Mouse (Mus musculus): ENCODE measurements at regions not wholly inside any gene's neighbourhood (a gene's known extent, or its start where the extent isn't known, plus 50 kb on each side); places are given as distances from the start of the nearest gene placed in this dataset.

DNA sequence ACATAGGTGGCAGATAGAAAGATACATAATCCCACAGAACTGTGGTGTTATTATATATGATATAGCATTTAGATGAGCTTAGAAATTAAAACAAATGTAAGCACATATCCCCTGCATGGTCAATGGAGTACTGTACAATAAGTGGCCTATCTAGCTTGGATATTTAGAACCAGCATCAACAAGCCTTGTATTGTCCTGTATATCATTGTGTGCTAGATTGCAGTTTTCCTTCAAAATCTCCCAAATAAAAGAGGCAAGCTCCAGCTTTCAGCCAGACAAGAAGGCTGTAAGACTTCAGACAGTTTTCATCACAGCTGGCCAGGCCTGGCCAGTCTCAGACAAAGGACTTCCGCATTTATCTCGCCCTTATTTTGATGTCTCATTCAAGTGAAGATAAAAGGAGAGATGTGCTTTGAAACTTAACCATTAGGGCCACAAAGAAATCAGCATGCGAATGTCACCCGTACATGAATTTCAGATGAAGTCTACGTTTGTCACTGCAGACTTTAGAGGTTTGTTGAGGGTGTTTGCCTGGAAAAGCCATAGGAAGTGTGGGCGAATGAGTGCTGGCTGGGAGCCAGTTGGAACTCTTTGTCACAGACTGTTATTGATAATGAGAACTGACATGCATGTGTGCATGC, 700.5 kb downstream of the Kcnj2 start:
- peak; percentile 79 for DNase-seq (ENCODE audit: low read depth, low spot score)
- peaks cover 0 to 16% of the 10 kb centered on the region in 2 experiments; a peak in 2 of 4 replicates for H3K36me3 ChIP-seq (ENCODE audit: control insufficient read depth in 1 of 2, insufficient read depth in 2 of 2, low read length in 2 of 2)
- H3K4me1 ChIP-seq (ENCODE audit: control insufficient read depth in 1 of 2, insufficient read depth in 2 of 2, low read length in 2 of 2), result peaks cover 4 to 15% of the 10 kb centered on the region in 2 experiments
- peak overlapping the region; percentile 45 for H3K27ac ChIP-seq (ENCODE audit: control insufficient read depth, low read depth, low read length)
- no peaks in the 10 kb centered on the region for H3K79me2 ChIP-seq (ENCODE audit: control insufficient read depth, insufficient read depth, low read length, poor library complexity)
- H3K4me3 ChIP-seq (ENCODE audit: control insufficient read depth in 1 of 2, insufficient read depth in 1 of 2, low read depth in 2 of 2, low read length in 2 of 2), result peak overlapping the region in 1 of 2 experiments; percentile 10; a peak in 1 of 4 replicates
- no peak for TF ChIP-seq POLR2AphosphoS5 (IDR thresholded peaks at IDR 0.05; ENCODE audit: borderline replicate concordance, low read depth, low read length)
- TF ChIP-seq EP300 (IDR thresholded peaks at IDR 0.05; ENCODE audit: low read depth in 1 of 2, low read length in 2 of 2), result peak; percentile 43 to 61
- TF ChIP-seq ELF1 (IDR thresholded peaks at IDR 0.05; ENCODE audit: low read depth, low read length), result peak; percentile 75
- TF ChIP-seq JUND (IDR thresholded peaks at IDR 0.05; ENCODE audit: low read depth, low read length), result no peak
- TF ChIP-seq NELFE (IDR thresholded peaks at IDR 0.05; ENCODE audit: low read depth, low read length), result no peak
- TF ChIP-seq GATA1 (IDR thresholded peaks at IDR 0.05; ENCODE audit: low read depth, low read length), result peak; percentile 59
- no peak for TF ChIP-seq USF2 (IDR thresholded peaks at IDR 0.05; ENCODE audit: borderline replicate concordance in 1 of 2, insufficient read depth in 1 of 2, low read depth in 1 of 2, low read length in 2 of 2)
- 0 out of 2 replicates have a peak, but pooled peaks have one; percentile 1 for TF ChIP-seq USF1 (IDR thresholded peaks at IDR 0.05; ENCODE audit: low read depth, low read length)
- TF ChIP-seq ETS1 (IDR thresholded peaks at IDR 0.05; ENCODE audit: low read depth, low read length), result peak; percentile 65
- H3K9ac ChIP-seq (ENCODE audit: control insufficient read depth, low read depth, low read length, poor library complexity, severe bottlenecking), result 0 out of 2 replicates have a peak overlapping the region, but pooled peaks have one; percentile 2
- H3K27me3 ChIP-seq (ENCODE audit: control insufficient read depth in 1 of 2, insufficient read depth in 2 of 2, low read length in 2 of 2), result no peaks in the 10 kb centered on the region
- no peaks in the 10 kb centered on the region for H3K9me3 ChIP-seq (replicated peaks; ENCODE audit: insufficient read depth, low read length)

DNA sequence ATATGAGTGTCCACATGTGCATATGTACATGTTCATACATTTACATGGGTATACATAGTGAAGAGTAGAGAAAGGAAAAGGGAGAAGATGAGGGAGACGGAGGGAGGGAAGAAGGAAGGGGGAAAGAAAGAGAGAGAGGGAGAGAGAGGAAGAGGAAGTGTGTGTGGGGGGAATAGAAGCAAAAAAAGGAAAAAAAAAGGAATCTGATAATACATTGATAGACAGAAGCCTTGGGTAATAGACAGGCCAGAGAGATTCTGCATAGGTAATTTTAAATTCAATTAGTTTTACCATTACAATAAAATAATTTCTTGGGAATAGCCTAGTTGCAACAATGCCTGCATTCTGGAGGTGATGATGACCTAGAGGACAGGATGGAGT, 701.0 kb downstream of the Kcnj2 start:
- no peak for DNase-seq (ENCODE audit: low read depth, low spot score)
- TF ChIP-seq ZNF384 (IDR thresholded peaks at IDR 0.05; ENCODE audit: low read depth, low read length), result peak; percentile 87
- TF ChIP-seq NELFE (IDR thresholded peaks at IDR 0.05; ENCODE audit: low read depth, low read length), result no peak
- peak; percentile 57; the same call in 1 of the 2 replicates for TF ChIP-seq GATA1 (IDR thresholded peaks at IDR 0.05; ENCODE audit: low read depth, low read length)
- TF ChIP-seq GABPA (IDR thresholded peaks at IDR 0.05; ENCODE audit: low read depth, low read length), result no peak
- no peak for TF ChIP-seq MAFK (IDR thresholded peaks at IDR 0.05; ENCODE audit: borderline replicate concordance, low read depth, low read length)
- no peak for TF ChIP-seq RCOR1 (IDR thresholded peaks at IDR 0.05; ENCODE audit: low read depth, low read length)
- H3K79me2 ChIP-seq (ENCODE audit: control insufficient read depth, insufficient read depth, low read length, poor library complexity), result no peaks in the 10 kb centered on the region
- peak overlapping the region in 1 of 2 experiments; percentile 10; a peak in 1 of 4 replicates for H3K4me3 ChIP-seq (ENCODE audit: control insufficient read depth in 1 of 2, insufficient read depth in 1 of 2, low read depth in 2 of 2, low read length in 2 of 2)
- H3K36me3 ChIP-seq (ENCODE audit: control insufficient read depth in 1 of 2, insufficient read depth in 2 of 2, low read length in 2 of 2), result peaks cover 0 to 16% of the 10 kb centered on the region in 2 experiments; a peak in 2 of 4 replicates
- no peaks in the 10 kb centered on the region for H3K27me3 ChIP-seq (ENCODE audit: control insufficient read depth in 1 of 2, insufficient read depth in 2 of 2, low read length in 2 of 2)
- no peak overlapping the region for H3K9ac ChIP-seq (ENCODE audit: control insufficient read depth, low read depth, low read length, poor library complexity, severe bottlenecking)
- H3K4me1 ChIP-seq (ENCODE audit: control insufficient read depth in 1 of 2, insufficient read depth in 2 of 2, low read length in 2 of 2), result peaks cover 4 to 15% of the 10 kb centered on the region in 2 experiments
- H3K27ac ChIP-seq (ENCODE audit: control insufficient read depth, low read depth, low read length), result peak overlapping the region; percentile 45
- H3K9me3 ChIP-seq (replicated peaks; ENCODE audit: insufficient read depth, low read length), result no peaks in the 10 kb centered on the region
